Mouse (Mus musculus) E14TG2a.4 (cell line): ENCODE measurements around the gene Mbtps1.

ENCODE experiments used
- CTCF ChIP-seq: conservative IDR thresholded peaks from 2 replicates; pipeline ENCODE4 v1.5.1; 2014; ENCODE audit warnings: low read length
- NANOG ChIP-seq: IDR thresholded peaks from 2 replicates; pipeline ENCODE4 v1.6.1; 2014; ENCODE audit warnings: borderline replicate concordance, low read length, mixed read lengths

DNA sequence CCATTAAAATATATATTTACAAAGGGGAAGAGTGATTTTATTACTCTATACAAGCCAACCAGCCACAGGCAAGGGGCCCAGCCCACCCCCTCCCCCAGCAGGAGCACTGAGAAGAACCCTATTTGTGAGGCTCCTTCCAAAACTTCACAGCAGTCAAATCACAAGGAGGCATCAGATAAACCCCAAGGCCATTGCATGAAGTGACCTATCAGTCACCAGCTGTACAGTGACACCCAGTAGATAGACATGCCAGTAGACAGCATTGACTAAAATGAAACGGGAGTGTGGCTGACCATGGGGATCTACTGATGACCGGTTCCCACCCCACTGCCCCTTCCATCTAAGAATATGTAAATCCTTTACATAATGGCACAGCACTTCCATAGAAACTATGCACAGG lies 5.6 kb downstream of the Mbtps1 start:
- TF ChIP-seq CTCF (no peak), NANOG (no peak)
